Mouse (Mus musculus) midbrain, embryonic 13.5 days (tissue): Measurements from ENCODE around the gene Gm21970. TPM values are rescaled to one million over a fixed set of nuclear protein-coding genes. Genes with fewer than 3 reads are reported as not detected.

Experiments used
- ATAC-seq: fragments of 200-750 bp; cut with Nextera tagmentation; 2 replicates; pipeline ENCODE4 v1.8.0; 2017; ENCODE audit warnings: mild to moderate bottlenecking, moderate TSS enrichment, moderate library complexity
- H3K27ac ChIP-seq: fragments of 300-500 bp; sonication (generic); 2 replicates; pipeline ENCODE4 v1.5.1; 2015; ENCODE audit warnings: inconsistent platforms, mild to moderate bottlenecking, moderate library complexity
- H3K27me3 ChIP-seq: fragments of 300-500 bp; sonication (generic); 2 replicates; pipeline ENCODE4 v1.6.1; 2015; ENCODE audit warnings: mild to moderate bottlenecking, inconsistent platforms
- H3K36me3 ChIP-seq: fragments of 300-500 bp; sonication (generic); 2 replicates; pipeline ENCODE4 v1.6.1; 2015; ENCODE audit warnings: mild to moderate bottlenecking, inconsistent platforms
- H3K4me1 ChIP-seq: fragments of 300-500 bp; sonication (generic); replicated peaks from 2 replicates; pipeline ENCODE4 v1.6.1; 2015; ENCODE audit warnings: inconsistent platforms
- H3K4me2 ChIP-seq: fragments of 300-500 bp; sonication (generic); replicated peaks from 2 replicates; pipeline ENCODE4 v1.6.1; 2015; ENCODE audit warnings: moderate library complexity, mild to moderate bottlenecking, inconsistent platforms
- H3K4me3 ChIP-seq: fragments of 300-500 bp; sonication (generic); replicated peaks from 2 replicates; pipeline ENCODE4 v1.5.1; 2015; ENCODE audit warnings: mild to moderate bottlenecking, inconsistent platforms
- H3K9ac ChIP-seq: fragments of 300-500 bp; sonication (generic); replicated peaks from 2 replicates; pipeline ENCODE4 v1.6.1; 2015; ENCODE audit warnings: mild to moderate bottlenecking, inconsistent platforms
- H3K9me3 ChIP-seq: fragments of 300-500 bp; sonication (generic); 2 replicates; pipeline ENCODE4 v1.6.1; 2016; ENCODE audit warnings: mild to moderate bottlenecking, inconsistent platforms
- WGBS: fragments of 180-500 bp; shearing (Covaris S2); methylation state at CpG from one replicate; pipeline ENCODE4 v1.1.7; 2015; 5-methylcytosine and 5-hydroxymethylcytosine counted together
- polyA plus RNA-seq: library from polyadenylated mRNA; unstranded; fragments of >200 nt; fragmentation: Nextera tagmentation; extraction: Ambion mirVana; gene quantifications from 2 replicates; pipeline ENCODE4 v1.2.1, GENCODE M21; 2015

Gm21970 gene
- polyA plus RNA-seq, 1 experiment from 2014 or later, result not detected

DNA sequence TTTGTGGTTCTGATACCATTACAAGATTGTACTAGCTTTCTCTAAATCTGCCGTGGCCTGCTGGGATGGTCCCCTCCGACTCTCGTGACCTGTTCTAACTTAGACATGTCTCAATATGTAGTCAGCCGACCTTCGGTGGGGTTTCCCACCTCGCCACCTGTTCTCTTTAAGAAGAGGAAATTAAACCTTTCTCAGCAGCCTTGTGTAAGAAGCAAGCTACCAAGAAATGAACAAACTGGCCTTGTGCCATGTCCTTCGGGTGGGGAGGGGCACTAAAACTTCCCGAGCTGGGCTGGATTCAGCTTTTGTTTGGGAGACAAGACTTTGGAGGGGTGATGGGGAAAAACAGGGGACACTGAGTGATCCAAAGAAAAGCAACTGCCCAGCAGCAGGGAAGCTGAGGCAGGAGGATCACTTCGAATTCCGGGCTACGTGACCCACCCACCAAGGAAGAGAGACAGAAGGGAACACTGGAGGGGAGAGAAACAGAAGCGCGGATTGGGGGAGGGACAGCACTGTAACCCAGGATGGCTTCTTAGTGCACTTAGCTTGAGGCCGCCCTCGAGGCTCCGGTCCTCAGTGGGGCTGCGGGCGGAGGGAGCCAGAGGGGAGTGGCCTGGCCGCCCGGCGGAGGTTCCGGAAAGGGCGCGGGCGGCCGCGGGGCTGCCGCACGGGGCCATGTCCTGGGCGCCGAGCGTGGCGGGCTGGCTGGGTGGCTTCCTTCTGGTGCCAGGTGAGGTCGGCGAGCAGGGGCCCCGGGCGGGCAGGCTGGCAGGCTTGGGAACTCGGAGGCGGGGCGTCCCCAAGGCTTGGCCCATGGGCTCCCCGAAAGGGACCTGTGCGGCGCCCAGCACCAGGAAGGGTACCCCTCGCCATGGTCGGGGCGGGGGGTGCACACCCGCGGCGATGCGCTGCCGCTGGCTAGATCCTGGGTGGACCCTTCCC is 14.4 kb downstream of the Gm21970 start, which contains the start of gene Il10rb:
Gene Il10rb, plus strand, starts transcription at position 525 of the 945 bp plus-strand sequence.
- peak; percentile 82 for ATAC-seq
- 0 out of 2 replicates have a peak, but pooled peaks cover 4% of the 10 kb centered on the region for H3K27me3 ChIP-seq
- peaks cover 11% of the 10 kb centered on the region for H3K36me3 ChIP-seq
- peak within 1 kb of the TSS; percentile 61 for H3K4me3 ChIP-seq
- WGBS, result 6% methylated on average over 50 of the region's 51 CpGs
- H3K9ac ChIP-seq, result peak within 1 kb of the TSS; percentile 79
- H3K4me2 ChIP-seq, result peak within 1 kb of the TSS; percentile 98
- H3K9me3 ChIP-seq, result no peaks in the 10 kb centered on the region
- peak within 1 kb of the TSS; percentile 17; the same call in 1 of the 2 replicates for H3K27ac ChIP-seq
- H3K4me1 ChIP-seq, result peaks cover 13% of the 10 kb centered on the region

DNA sequence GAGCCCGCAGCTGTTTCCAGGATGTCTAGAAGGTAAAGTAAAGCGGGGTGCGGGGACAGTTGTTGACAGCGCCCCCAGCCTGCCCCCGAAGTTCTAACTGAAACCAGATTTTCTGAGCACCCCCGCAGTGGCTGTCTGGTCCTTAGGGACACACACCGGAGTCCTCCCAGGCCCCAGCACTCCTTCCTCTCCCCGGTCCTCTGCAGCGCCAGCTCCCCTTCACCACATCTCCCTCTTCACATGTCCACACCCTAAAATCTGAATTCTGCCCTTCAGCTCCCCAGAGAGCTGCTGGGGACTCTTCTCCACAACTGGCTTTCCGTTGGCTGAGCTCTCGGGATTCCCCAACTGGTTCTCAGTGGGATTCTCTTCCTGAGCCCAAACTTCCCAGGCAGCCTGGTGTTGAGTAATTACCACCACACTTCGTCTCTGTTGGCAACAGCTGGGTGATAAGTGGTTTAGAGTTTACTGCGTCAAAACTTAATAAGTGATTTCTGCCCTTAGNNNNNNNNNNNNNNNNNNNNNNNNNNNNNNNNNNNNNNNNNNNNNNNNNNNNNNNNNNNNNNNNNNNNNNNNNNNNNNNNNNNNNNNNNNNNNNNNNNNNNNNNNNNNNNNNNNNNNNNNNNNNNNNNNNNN is 15.2 kb downstream of the Gm21970 start:
- H3K27ac ChIP-seq, result 0 out of 2 replicates have a peak overlapping the region, but pooled peaks have one; percentile 17
- H3K4me1 ChIP-seq, result peaks cover 13% of the 10 kb centered on the region
- WGBS, result 2% methylated on average over 13 of the region's 13 CpGs
- H3K9ac ChIP-seq, result peak overlapping the region; percentile 79
- H3K4me2 ChIP-seq, result peak overlapping the region; percentile 98
- ATAC-seq, result no peak; the same call in 1 of the 2 replicates
- peak overlapping the region; percentile 61 for H3K4me3 ChIP-seq
- H3K36me3 ChIP-seq, result peaks cover 11% of the 10 kb centered on the region
- H3K27me3 ChIP-seq, result 0 out of 2 replicates have a peak, but pooled peaks cover 4% of the 10 kb centered on the region
- H3K9me3 ChIP-seq, result no peaks in the 10 kb centered on the region

DNA sequence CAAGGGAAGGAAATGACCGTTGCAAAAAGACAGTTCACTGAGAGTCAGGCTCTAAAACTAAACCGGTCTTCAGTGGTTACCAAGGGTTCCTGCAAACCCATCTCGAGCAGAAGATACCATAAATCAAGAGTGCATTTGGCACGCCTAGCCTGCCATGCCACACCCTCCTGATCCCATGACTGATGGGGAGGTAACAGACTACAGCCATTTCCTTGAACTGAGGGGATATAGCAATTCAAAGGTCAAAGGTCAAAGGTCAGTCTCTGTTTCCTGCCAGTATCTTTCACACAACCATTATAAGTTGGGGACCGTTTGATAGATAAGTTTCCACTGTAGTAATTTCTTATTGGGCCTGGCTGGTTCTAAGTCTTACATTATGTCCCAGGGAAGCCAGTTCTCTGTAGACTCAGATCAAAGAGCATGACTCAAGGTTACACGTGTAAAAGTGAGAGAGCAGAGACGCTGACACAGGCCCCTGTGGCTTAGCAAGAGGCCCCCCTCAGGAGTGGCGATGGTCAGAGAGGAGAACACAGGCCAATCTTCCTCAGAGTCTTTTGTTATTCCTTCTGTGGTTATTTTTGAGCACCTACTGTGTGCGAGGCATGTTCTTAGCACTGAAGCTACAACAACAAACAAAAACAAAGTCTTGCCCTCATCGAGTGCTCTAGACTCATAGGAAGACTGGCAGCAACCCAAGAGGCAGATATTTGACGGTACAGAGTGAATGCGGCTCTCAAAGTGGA is 21.8 kb downstream of the Gm21970 start:
- Histone ChIP-seq H3K4me3 (no peak overlapping the region), H3K9ac (no peak overlapping the region), H3K4me1 (no peaks in the 10 kb centered on the region), H3K9me3 (no peaks in the 10 kb centered on the region), H3K27me3 (no peaks in the 10 kb centered on the region), H3K27ac (no peak overlapping the region), H3K36me3 (no peaks in the 10 kb centered on the region), H3K4me2 (no peak overlapping the region)
- ATAC-seq, result no peak
- WGBS, result 80% methylated on average over 12 of the region's 12 CpGs

DNA sequence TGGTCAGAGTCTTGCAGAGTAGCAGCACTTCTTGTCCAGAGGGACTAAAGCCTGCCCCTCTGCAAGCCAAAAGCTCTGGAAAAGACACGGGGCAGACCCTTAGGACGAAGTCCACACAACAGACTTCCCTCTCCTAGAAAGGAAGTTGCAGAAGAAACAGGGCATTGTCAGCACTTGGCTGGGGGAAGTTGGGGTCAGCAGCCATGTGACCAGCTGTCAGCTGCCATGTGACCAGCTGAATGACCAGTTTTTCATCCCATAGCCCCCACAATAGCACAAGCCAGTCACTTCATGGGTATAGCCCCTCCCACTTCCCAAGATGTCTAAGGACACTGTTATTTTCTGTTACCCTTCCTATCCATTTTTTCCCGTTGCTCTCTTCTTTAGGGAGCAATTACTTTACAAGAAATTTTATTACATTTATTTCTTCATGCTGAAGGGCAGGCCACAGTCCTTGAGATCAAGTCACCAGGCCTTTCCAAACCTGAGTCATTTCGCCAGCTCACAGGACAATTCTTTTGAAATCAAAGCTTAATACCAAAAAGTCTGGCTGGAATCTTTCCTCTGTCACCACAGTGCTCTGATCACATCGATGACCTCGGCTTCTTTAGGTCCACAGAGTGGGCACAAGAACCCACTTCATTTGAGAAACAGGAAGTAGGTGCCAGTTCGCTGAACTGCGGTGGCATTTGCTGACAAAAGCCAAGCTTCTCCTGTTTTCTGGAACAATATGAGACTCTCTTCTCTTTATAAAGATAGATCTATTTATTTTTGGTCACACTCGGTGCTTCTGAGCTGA is 24.1 kb downstream of the Gm21970 start:
- H3K9ac ChIP-seq, result no peak overlapping the region
- no peaks in the 10 kb centered on the region for H3K4me1 ChIP-seq
- 88% methylated on average over 9 of the region's 9 CpGs for WGBS
- no peak overlapping the region for H3K4me3 ChIP-seq
- no peaks in the 10 kb centered on the region for H3K36me3 ChIP-seq
- H3K4me2 ChIP-seq, result no peak overlapping the region
- H3K9me3 ChIP-seq, result no peaks in the 10 kb centered on the region
- ATAC-seq, result no peak
- H3K27ac ChIP-seq, result no peak overlapping the region
- H3K27me3 ChIP-seq, result no peaks in the 10 kb centered on the region

DNA sequence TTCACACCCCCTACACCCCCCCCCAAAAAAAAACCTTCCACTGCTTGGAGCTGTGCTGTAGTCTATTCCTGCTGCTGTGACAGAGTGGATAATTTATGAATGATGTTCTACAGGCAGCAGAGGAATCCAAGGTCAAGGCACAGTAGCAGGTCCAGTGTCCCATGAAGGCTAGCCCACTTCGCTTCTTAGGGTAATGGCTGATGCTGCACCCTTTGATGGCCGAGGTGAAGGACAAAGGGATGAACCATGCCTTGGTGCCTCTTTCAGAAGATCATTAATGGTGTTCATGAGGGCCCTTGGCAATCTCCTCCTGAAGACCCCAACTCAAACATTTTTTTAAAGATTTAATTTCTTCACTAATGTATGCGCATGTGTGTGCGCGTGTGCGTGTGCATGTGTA is 24.8 kb downstream of the Gm21970 start:
- Histone ChIP-seq H3K9ac (no peak overlapping the region), H3K27me3 (no peaks in the 10 kb centered on the region), H3K36me3 (no peaks in the 10 kb centered on the region), H3K27ac (no peak overlapping the region), H3K4me2 (no peak overlapping the region), H3K4me1 (no peaks in the 10 kb centered on the region), H3K9me3 (no peaks in the 10 kb centered on the region), H3K4me3 (no peak overlapping the region)
- WGBS, result 93% methylated on average over 6 of the region's 6 CpGs
- no peak for ATAC-seq

DNA sequence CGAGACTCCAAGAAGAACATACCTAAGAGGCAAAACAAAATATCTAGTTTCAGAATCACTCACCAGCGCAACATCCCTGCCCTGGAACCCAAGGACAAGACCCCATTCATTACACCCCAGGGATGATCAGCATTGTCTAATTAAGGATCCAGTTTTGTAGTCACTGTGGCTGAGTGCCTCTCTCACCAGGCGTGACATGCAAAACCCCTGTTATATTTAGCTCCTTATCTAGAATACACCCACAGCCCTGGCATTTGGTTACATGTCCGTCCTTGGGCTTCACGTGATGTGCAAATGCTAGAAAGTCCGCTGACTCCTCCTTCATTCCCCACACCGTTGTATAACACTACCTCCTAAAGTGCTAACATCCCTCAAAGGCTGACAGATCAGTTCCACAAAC is 25.4 kb downstream of the Gm21970 start:
- 84% methylated on average over 7 of the region's 7 CpGs for WGBS
- H3K27ac ChIP-seq, result no peak overlapping the region
- no peaks in the 10 kb centered on the region for H3K4me1 ChIP-seq
- H3K27me3 ChIP-seq, result no peaks in the 10 kb centered on the region
- no peaks in the 10 kb centered on the region for H3K9me3 ChIP-seq
- H3K9ac ChIP-seq, result no peak overlapping the region
- H3K4me3 ChIP-seq, result no peak overlapping the region
- no peaks in the 10 kb centered on the region for H3K36me3 ChIP-seq
- no peak for ATAC-seq
- no peak overlapping the region for H3K4me2 ChIP-seq

DNA sequence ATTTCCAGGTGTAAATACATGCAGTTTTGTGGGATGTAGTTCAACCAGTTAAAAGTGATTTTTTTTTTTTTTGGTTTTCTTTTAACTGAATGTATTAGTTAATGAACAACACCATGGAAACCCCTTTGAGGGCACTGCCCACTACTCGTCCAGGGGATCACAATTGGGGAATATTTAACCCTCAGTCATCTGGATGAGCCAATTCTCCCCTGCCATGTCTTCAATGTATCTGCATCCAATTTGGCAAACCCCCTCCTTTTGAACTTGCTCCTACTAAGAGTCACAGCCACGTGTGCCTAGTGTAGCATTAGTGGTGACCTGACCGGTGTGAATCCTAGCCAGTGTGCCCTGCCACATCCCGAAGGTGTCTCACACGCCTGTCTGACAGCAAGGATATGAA is 27.0 kb downstream of the Gm21970 start:
- H3K4me3 ChIP-seq, result no peak overlapping the region
- H3K9me3 ChIP-seq, result no peaks in the 10 kb centered on the region
- H3K27ac ChIP-seq, result no peak overlapping the region
- no peaks in the 10 kb centered on the region for H3K4me1 ChIP-seq
- H3K27me3 ChIP-seq, result no peaks in the 10 kb centered on the region
- 81% methylated on average over 5 of the region's 5 CpGs for WGBS
- no peak overlapping the region for H3K4me2 ChIP-seq
- H3K9ac ChIP-seq, result no peak overlapping the region
- no peaks in the 10 kb centered on the region for H3K36me3 ChIP-seq
- ATAC-seq, result no peak

DNA sequence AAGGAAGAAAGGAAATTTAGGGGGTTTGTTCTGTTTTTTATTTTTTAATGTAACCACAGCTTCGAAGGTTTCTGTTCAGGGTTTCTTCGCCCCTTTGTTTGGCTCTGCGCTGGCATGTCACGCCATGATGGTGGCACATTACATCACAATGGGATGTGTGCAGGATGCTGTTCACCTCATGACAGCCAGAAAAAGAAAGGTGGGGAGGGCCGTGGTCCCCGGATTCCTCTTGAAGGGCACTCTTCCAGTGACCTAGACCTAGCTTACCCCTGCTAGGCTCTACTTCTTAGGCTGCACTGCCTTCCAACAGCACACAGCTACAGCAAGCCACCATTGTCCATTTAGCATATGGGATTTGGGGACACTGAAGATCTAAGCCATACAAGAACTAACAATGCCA is 34.3 kb downstream of the Gm21970 start:
- Histone ChIP-seq H3K27me3 (no peaks in the 10 kb centered on the region), H3K4me1 (no peaks in the 10 kb centered on the region), H3K27ac (no peak overlapping the region), H3K4me3 (no peak overlapping the region), H3K9me3 (no peaks in the 10 kb centered on the region), H3K4me2 (no peak overlapping the region), H3K36me3 (no peaks in the 10 kb centered on the region), H3K9ac (no peak overlapping the region)
- no peak for ATAC-seq
- 92% methylated on average over 6 of the region's 6 CpGs for WGBS

DNA sequence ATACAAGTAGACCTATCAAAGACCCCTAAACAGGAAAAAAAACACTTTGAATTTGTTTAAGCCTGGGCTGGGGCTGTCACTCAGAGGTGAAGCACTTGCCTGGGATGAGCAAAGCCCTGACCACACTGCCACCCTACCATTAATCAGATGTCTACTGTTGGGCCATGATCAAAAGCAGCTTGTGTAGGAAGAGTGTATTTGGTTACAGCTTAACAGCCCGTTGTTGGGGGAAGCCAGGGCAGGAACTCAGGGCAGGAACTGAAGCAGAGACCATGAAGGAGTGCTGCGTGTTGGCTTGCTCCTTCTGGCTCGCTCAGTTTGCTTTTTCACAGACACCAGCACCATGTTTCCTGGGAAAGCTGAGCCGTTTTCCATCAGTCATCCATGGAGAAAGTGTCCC is 35.1 kb downstream of the Gm21970 start:
- Histone ChIP-seq H3K27me3 (no peaks in the 10 kb centered on the region), H3K4me2 (no peak overlapping the region), H3K36me3 (no peaks in the 10 kb centered on the region), H3K9me3 (no peaks in the 10 kb centered on the region), H3K4me3 (no peak overlapping the region), H3K27ac (no peak overlapping the region), H3K4me1 (no peaks in the 10 kb centered on the region), H3K9ac (no peak overlapping the region)
- no peak for ATAC-seq
- 84% methylated on average over 4 of the region's 4 CpGs for WGBS

DNA sequence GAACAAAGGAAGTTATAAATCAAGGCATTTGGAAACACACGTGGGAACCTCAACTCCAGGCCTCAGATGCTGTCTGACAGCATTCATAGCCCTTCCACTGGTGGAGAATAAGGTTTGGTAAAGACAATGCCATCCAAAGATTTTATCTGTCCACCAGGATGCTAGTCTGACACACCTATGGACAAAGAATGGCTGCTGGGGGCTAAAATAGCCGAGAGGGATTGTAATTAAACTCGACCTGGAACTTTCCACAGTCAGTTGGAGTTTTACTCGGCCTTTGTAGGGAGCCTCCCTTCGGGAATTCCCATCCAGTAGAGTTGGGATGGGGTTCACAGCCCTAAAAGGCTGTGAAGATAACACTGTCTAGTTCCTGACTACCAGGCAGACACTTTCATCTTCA is 35.9 kb downstream of the Gm21970 start:
- no peak overlapping the region for H3K9ac ChIP-seq
- no peaks in the 10 kb centered on the region for H3K4me1 ChIP-seq
- H3K27ac ChIP-seq, result no peak overlapping the region
- 85% methylated on average over 5 of the region's 5 CpGs for WGBS
- H3K4me3 ChIP-seq, result no peak overlapping the region
- ATAC-seq, result no peak
- no peaks in the 10 kb centered on the region for H3K36me3 ChIP-seq
- H3K4me2 ChIP-seq, result no peak overlapping the region
- H3K9me3 ChIP-seq, result no peaks in the 10 kb centered on the region
- H3K27me3 ChIP-seq, result no peaks in the 10 kb centered on the region

DNA sequence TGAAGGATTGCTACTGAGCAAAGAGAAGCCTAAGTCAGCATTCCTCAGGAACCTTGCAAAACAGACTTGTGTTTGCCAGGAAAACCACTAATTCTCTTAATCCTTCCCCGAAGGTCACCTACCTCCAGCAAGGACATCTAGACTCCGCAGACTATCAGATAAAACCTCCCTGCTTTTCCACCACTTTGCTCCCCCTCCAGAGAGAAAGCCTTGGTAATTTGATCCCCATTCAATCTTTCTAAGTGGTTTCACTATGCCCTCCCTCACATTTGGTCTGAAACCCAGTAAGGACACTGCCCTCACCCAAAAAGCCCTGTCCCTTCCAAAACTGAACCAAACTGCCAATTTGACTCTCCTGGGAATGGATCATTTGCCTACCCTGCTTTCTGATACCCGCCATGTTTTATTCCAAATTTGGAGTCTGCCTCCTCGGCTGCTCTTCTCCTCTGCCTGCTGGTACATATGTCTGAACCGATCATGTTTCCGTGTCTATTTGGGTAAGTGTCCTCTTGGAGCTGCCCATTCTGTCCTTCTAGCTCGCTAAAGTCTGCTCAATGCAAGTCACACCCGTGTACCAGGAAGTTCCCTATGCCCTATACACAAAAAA is 36.8 kb downstream of the Gm21970 start:
- 83% methylated on average over 8 of the region's 8 CpGs for WGBS
- Histone ChIP-seq H3K36me3 (no peaks in the 10 kb centered on the region), H3K9ac (no peak overlapping the region), H3K27me3 (no peaks in the 10 kb centered on the region), H3K4me3 (no peak overlapping the region), H3K4me2 (no peak overlapping the region), H3K27ac (no peak overlapping the region), H3K9me3 (no peaks in the 10 kb centered on the region), H3K4me1 (peaks cover 4% of the 10 kb centered on the region)
- ATAC-seq, result no peak
